Mouse (Mus musculus) thymus, postnatal 10 days (tissue): ENCODE data around the gene Cd80.

Source experiments
- DNase-seq, 2 experiments: peaks; one replicate each; pipeline ENCODE4 v3.0.0; 2021; ENCODE audit warnings: low spot score in 2 of 2

Cd80 gene

DNA sequence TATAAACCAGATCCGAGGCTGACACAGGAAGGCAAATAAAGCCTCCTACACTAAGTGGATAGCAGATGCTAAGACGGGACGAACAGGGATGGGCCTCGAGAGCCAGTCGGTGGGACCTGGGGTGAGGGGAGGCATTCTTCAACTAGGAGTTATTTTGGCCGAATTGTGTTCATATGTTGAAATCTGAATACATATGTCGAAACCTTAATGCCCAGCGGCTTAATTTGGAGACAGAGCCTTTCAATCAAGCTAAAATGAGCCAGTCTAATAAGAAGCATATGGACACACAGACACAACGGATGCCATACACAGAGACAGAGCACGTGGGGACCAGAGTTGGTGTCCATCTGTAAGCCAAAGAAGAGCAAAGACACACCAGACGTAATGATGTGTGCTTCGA lies 6.9 kb upstream of the Cd80 start:
- no peak for DNase-seq

DNA sequence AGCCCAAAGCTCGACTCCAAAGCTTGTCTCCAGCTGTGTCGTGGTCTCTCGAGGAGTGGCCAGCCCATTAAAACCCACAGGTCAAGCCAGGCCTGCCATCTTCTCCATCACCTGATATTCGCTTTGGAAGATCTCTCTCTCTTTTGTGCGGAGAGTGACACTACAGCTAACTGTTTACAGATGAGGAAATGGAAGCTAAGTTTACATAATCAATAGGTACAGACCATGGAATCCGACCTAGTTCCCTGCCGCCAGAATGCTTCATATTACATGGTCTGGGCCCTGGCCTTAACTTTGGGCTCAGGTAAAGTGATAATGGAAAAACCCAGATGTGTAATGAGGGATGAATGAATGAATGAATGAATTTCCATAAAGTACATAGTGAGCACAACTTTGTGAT lies 4.7 kb upstream of the Cd80 start:
- no peak for DNase-seq

DNA sequence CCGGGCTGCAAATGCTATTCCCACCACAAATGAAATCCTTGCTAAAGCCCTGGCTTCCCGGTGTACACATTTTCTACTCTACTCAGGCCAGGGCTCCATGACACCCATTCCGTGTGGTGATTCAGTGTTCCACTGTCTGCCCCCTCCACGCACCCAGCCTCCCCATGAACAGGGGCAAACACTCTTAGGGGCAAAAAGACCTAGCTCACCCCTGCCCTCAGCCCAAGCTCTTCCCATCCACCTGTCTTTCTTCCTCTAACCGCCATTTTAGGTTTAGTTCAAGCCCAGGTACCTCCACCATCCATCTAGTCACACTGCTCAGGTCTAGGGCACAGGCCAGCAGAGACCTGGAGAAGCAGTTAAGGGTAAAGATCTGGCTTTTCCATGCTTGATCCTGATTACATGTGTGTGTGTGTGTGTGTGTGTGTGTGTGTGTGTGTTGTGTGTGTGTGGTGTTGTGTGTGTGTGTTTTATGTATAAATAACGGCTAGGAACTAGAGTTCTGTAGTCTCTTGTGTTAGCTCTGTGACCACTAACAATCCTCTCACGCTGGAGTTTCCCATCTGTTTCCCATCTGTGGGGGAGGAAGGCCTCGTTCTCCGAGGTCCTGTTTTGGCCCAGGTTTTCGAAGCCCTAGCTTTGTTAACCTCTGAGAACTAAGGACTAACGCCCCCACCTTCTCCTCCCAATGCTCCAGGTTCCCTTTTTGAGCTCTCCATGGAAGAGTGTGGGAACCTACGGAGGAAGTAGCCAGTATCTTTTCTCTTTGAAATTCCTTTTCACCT lies 3.7 kb upstream of the Cd80 start:
- no peak for DNase-seq

DNA sequence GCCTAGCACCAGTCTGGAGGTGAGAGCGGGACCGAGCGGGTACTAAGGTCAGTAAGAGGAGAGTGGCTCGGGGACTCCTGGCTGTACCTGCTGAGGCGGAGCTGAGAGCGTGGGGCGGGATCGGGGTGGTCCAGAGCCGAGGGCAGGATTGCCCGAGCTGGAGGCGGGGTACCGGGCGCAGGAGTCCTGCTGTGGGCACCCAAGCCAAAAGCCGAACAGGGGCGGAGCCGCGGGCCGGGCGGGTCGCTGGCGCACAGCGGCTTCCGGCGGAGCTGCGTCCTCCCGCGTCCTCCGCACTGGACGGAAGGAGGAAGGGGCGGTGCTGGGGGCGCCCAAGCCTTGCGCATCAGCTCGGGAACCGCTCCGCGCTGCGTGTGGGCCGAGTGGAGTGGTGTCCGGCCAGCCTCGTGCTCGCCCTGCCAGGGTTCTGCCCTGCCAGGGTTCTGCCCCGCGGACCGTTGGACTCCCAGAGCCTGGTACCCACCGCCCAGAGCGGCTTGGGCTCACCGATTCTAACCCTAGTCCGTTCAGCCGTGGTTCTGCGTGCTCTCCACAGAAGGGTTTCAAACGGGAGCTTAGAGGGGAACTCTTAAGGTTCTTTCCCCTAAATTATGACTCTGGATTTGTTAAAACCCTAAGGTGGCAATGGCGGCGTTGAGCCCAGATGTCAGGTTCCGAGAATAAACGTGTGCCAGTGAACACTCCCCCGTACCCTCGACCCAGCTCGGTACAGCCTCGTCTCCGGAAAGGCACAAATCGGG lies 2.7 kb upstream of the Cd80 start, which contains the start of gene Adprh:
Gene Adprh, minus strand, starts transcription at position 262 of the 761 bp plus-strand sequence.
- DNase-seq = peak; percentile 72 to 73

DNA sequence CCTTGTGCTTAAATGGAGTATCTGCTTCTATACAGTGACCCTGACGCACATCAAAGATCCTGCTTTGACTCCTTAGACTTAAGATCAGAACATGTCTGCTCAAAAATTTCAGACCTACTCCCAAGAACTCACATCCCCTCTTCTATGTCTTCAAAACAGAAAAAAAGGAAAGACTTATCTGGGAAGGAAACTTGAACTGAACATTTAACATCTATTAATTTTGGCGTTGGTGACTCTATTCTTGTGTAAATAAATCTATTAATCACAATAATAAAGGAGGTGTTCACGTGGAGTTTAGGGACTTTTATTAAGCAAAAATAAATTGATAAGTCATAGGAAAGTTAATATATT lies 2.2 kb upstream of the Cd80 start:
- DNase-seq = no peak

DNA sequence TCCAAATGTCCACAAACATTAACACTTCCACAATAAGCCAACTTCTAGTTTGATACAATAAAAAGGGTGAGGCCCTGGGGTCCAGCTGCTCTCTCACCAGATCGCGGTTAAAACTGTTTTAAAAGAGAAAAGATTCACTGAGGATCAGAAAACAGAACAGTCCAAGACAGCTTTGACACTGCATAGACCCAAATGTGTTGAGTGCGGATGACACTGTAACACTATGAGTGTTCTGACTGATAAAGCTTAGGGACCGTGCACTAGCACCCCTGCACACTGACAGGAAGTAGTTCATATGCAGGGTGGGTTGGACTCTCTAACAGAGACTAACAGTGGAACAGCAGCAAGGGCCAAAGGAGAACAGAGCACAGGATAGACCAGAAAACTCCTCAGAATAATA lies 1.4 kb upstream of the Cd80 start:
- no peak for DNase-seq

DNA sequence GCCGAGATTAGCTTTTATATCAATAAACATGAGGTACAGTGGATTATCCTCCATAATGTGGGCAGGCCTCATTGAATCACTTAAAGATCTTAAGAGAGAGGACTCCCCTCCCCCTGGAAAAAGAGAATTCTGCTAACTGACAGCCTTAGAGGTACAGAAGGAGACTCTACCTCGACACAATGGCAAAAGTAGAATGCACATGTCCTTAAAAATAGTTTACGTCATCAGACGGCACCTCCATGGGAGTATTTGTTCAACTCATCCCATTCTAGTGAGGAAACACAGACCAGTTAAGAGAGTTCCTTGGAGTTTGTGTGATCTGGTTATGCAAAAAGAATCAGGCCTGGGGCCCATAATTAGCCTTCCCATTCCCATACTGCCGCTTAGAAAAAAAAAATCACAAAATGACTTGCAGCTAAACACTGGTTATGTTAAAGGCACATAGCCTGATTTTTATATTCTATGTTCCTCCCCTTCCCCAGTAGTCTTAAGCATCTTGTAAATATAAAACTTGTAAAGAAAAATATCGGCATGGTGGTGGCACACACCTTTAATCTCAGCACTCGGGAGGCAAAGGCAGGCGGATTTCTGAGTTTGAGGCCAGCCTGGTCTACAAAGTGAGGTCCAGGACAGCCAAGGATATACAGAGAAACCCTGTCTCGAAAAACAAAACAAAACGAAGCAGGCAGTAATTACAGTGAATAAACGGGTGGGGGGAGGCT lies 667 bp upstream of the Cd80 start:
- no peak for DNase-seq

DNA sequence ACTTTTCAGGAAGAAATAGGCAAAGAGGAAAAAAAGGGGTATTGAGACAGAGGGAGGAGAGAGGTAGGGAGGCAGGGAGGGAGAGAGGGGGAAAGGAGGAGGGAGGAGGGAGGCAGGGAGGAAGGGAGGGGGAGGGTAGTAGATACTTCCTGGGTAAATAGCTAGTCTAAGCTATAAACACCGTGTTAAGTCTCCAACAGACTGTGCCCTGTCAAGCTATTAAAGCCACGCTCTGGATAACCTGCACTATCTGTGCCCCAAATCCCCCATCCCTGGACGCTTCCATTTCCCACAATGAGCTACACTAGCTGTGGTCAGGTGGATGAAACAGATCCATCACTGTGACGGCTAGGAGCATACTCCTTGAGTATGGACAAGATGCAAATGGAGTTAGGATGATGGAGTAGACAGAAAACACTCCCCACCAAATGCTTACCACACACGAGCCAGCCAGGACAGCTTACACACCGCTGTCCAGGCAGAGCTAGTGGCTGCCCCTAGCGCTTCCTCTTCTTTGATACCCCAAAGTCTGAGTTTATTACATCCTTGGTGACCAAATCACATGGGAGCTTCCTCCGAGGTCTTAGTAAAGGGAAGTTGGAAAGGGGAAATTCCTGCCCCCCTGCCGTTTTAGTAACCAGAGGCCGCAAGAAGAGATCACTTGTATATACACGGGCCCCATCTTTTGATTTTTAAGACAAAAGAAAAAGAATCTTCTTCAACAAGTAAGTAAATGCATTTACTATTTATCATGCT lies 1.6 kb downstream of the Cd80 start:
- DNase-seq = no peak

DNA sequence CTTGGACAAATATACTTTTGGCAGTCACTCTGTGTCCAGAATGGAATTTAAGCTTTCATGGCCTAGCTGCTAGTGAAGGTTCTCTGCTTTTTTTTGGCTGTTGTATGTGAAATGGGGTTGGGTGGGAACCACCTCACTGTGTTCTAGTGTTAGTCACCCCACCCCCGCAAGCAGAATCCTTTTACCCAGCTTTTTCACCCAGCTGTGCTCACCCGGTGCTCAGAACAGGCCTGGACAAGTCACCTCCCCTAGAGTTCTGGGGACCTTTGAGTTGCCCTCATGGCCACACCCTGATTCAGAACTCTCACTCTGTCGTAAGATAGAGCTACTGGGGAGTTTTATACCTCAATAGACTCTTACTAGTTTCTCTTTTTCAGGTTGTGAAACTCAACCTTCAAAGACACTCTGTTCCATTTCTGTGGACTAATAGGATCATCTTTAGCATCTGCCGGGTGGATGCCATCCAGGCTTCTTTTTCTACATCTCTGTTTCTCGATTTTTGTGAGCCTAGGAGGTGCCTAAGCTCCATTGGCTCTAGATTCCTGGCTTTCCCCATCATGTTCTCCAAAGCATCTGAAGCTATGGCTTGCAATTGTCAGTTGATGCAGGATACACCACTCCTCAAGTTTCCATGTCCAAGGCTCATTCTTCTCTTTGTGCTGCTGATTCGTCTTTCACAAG lies 3.4 kb downstream of the Cd80 start:
- no peak for DNase-seq

DNA sequence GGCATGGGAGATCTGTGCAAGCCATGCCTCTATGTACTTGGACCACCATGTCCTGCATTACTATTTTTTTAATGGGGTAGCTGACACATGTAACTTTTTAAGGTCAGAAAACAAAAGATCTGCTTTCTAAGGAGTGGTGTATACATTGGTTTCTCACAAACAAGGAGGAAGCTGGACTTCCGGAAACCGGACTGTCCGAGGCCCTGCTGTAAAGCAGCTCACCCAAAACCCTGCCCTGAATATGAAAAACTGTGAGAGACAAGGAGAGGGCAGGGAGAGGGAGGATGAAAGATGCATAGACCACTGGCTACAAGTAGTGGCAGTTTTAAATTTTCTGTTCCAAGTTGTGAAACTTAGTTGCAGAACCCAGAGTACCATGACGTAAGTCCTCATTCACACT lies 4.6 kb downstream of the Cd80 start:
- DNase-seq = no peak

DNA sequence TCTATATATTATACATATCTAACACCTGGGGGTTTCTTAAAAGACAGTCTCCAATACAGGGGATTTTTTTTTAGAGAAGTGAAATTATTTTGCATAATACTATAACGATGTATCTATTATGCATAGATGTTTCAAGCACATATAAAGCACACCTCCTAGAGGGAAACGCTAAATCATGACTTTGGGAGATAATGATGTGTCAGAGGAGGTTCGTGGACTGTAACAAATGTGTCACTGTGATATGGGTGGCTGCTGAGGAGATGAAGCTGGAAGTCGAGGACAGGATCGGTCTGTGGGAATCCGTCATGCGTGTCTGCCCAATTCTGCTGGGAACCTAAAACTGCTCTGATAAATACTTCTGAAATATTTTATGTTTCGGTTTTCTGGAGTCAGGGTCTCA lies 6.4 kb downstream of the Cd80 start:
- DNase-seq = no peak

DNA sequence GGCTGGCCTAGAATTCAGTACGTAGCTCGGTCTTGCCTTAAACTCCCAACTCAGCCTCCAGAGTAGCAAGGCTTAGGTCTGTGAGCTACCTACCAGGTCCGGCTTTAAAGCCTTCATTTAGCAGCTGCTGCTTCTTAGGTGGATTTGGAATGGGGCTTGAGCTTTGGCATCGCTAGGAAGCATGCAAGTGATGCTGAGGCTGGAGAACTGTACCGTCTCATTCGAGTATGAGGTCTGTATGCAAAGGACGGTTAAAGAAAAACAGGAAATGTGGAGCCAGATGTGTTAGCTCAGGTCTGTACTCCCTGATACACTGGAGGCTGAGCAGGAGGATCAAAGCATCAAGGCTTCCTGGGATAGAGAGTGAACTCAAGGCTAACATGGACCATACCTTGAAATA lies 6.8 kb downstream of the Cd80 start:
- no peak for DNase-seq

DNA sequence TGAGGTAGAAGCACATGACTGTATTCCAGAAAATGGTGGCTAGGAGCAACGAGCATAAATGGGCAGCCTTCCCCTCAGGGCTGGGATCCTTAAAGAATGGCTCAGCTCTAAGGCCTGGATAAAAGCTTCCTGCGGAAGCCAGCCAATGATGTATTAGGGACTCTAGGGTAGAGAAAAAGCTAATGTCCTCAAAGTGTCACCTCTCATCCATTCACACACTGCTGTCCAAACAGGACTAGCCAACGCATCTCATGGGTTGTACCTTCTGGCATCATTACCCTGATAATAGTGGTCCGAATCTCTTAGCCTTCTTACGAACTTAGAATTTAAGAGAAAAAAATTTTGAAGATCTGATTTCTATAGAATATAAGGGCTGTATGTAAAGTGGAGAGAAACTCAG lies 7.9 kb downstream of the Cd80 start:
- DNase-seq = no peak

DNA sequence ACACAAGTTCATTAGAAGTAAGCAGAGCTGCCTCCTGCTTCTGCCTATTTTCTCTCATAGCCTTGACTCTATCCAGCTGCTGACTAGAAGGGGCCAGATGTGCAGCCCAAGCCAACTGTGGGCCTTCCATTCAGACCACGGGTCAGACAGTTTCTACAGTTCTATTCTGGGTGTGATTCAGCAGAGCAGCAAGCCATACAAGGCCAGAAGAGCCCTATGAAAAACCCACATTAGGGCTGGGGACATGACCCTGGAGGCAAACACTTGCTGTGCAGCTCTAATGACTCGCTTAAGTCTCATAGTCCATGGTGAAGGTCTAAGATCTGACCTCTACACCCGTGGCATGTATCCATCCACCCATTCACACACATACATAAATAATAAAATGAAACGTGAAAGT lies 10.7 kb downstream of the Cd80 start:
- no peak for DNase-seq

DNA sequence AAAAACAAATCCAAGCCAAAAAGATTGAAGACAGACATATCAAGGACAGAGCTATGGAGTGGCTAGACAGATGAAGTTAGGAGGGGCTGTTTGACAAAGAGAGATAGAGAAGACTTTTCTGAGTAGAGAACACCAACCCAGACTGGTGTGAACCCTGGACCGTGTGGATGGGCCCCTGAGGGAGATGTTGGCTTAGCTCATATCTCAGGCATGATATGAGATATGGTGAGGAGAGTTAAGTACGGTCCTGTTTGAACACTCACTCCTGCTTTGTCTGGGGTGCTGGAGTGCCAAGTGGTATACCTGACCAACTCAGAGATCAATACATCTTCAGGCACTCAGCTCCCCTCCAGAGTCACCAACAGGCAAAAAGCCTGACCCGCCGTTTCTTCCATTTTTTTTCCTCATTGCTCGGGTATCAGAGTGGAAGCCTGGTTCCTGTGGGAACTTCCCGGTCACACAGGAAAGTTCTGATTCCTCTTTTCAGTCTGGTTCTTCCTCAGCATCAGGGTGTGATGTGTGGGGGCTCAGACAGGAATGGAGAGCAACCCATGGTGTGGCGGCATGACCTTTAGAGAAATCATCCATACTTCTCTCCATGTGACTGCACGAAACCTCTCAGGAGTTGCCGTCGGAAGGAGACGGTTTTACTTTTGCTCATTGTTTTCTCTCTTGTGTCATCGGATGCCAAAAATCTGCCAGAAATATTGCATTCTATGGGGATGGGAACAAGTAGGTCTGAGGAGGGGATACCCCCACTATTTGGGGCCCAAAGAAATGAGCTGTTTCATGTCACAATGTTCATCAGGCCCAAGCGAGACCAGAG lies 11.9 kb downstream of the Cd80 start:
- no peak for DNase-seq

DNA sequence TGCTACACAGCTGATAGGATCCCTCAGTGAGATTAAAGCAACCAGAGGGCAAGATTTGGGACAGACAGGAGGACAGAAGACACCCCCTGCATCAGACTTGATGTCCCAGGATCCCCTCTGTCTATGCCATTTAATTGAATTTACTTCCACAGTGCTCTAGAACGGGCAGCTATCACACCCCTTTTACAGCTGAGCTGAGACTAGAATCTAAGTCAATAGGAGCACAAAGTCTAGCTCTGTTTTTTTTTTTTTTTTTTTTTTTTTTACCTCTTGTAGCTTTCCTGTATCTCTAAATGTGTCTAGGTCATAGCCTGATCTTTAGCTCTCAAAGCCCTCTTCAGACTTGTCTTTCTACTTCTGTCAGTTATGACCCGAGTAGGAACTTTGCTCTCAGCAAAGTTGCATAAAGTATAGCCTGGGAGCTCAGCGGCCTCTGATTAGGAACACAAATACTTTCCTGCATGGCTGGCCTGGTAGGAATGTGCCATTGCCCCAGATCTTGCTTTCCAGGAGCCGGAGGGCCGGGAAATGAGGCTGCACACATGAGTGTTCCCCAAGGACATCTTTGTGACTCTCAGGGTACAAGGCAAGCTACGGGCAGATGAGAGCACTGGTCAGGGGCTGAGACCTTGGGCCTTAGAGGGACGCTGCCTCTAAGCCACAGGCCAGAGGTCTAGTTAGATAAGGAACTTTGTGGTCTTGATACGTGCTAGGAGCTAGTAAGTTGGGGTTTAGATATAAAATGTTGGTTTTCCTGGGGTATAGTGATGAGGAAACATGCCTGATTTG lies 12.8 kb downstream of the Cd80 start:
- DNase-seq = no peak

DNA sequence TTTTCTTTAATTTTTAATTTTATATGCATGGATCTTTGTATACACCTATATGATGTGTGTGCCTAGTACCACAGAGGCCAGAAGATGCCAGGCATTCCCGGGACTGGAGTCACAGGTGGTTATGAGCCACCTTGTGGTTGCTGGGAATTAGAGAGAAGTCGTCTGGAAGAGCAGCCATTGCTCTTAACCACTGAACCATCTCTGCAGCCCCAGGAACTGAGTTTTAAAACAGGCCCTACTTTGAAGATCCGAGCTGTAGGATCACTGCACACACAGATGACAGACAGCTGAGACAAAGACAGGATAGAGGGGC lies 13.3 kb downstream of the Cd80 start:
- no peak for DNase-seq

DNA sequence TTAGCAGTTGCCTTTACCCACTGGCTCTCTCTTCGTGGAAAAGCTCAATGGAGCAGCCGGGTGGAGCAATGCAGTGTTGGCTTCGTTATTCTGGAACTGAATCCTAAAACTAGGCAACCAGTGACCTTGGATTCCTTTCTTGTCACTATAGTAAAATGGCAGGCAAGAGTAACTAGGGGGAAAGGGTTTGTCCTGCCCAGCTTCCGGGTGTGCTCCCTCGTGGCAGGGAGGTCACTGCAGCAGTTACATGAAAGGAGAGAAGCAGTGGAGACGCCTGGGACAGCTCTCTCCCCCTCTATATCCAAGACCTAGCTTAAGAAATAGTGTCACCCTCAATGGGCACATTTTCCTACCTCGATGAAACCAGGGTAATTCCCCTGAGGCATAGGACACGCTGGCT lies 14.1 kb downstream of the Cd80 start:
- no peak for DNase-seq

DNA sequence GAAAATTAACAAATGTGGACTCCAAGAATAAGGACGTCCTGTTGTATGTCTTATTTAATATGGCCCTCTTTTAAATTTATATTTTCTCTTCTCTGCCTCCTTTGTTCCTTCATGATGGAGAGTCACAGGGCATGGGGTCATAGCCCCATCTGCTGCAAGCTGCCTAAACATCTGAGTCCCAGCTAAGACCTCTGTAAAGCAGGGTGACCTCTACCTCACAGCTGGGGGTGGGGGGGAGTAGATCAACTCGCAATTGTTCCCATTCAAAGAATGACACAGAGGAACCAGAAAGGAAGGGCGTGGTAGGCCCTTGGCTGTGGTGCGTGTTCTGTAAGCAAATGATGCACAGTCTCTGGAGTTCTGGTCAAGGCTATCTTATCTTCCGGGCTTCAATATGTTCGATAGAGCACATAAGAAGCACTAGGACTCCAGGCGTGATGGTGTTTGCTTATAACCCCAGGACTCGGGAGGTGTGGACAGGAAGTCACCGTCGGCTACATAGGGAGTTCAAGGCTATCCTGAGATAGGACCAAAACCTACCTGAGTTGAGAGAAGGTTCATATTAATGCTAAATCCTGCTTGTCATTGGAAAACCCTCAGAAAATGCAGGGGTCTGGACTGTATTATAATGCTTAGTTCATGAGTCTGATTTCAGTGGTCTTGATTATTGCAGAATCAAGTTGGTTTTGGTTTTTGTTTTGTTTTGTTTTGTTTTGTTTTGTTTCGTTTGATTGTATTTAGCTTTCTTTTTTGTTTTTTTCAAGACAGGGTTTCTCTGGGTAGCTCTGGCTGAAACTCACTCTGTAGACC lies 16.5 kb downstream of the Cd80 start:
- DNase-seq = no peak
